Mouse (Mus musculus) small intestine, adult 2 months (tissue): ENCODE data around the gene Trabd2b.

Experiments used
- CTCF ChIP-seq: fragments of 200-500 bp; IDR thresholded peaks from 2 replicates; pipeline ENCODE4 v1.5.1; 2012; ENCODE audit warnings: low read depth, mild to moderate bottlenecking, control low read depth, inconsistent platforms, low read length, moderate library complexity, mixed read lengths; ENCODE audit not compliant: insufficient replicate concordance, insufficient read length; ENCODE audit errors: extremely low read depth
- POLR2A ChIP-seq: fragments of 200-500 bp; IDR thresholded peaks from 2 replicates; pipeline ENCODE4 v1.6.1; 2012; ENCODE audit warnings: low read depth, mild to moderate bottlenecking, control low read depth, inconsistent platforms, low read length, moderate library complexity

- no peak for TF ChIP-seq POLR2A
- no peak for TF ChIP-seq CTCF
These were observed 26.9 kb downstream of the Trabd2b start for GRCm38 (mm10) chr4:114433440-114433839.
